In genomic region chr4:57904638-57905037, GRCm38 (mm10) we compare ENCODE assay signal across 9 mouse cellular contexts. TPM values are rescaled to one million over a fixed set of nuclear protein-coding genes. Genes with fewer than 3 reads are reported as not detected.
DNase-seq lines count a peak whose midpoint lies in the region; ATAC-seq and TF ChIP-seq lines count a peak whose summit lies in the region.
"Had no signal": no experiment of that assay in that cellular context is flagged by ENCODE, and none has a peak within 500 bp of the region (broad histone marks: within the 10 kb centered on the region; RNA-seq: fewer than 3 reads in every experiment).

No protein-coding gene starts in this region.

- H3K4me3 ChIP-seq in lung, embryonic 14.5 days (ENCODE audit: low read depth, low read length): no peak overlapping the region
- H3K4me3 ChIP-seq in forebrain, embryonic 13.5 days: no peak overlapping the region
- no peak overlapping the region for H3K4me3 ChIP-seq in kidney, embryonic 16.5 days (ENCODE audit: low read length)
- H3K4me3 ChIP-seq in neural tube, embryonic 14.5 days (ENCODE audit: low read depth, low read length): no peak overlapping the region
- H3K4me3 ChIP-seq: erythroblast, embryonic 14.5 days had no signal

- TF ChIP-seq CTCF in lung, embryonic 14.5 days (IDR thresholded peaks at IDR 0.05; ENCODE audit: low read depth): no peak

- no peaks in the 10 kb centered on the region for H3K4me1 ChIP-seq in lung, embryonic 14.5 days (ENCODE audit: insufficient read depth)
- no peaks in the 10 kb centered on the region for H3K4me1 ChIP-seq in forebrain, embryonic 13.5 days
- H3K4me1 ChIP-seq in kidney, embryonic 16.5 days (ENCODE audit: insufficient read depth, low read length): peaks cover 6% of the 10 kb centered on the region
- no peaks in the 10 kb centered on the region for H3K4me1 ChIP-seq in neural tube, embryonic 14.5 days (ENCODE audit: control insufficient read depth, insufficient read depth, low read length)

- ATAC-seq in lung, embryonic 14.5 days (ENCODE audit: insufficient read depth): peak; percentile 62; the same call in 1 of the 2 replicates
- ATAC-seq in forebrain, embryonic 13.5 days: peak; percentile 13; the same call in 1 of the 2 replicates
- ATAC-seq in kidney, embryonic 16.5 days (ENCODE audit: low FRiP score, low TSS enrichment): peak; percentile 24; the same call in 1 of the 2 replicates
- ATAC-seq in neural tube, embryonic 14.5 days (ENCODE audit: low read depth): peak; percentile 28; the same call in 1 of the 2 replicates

- 24% methylated on average over 9 of the region's 9 CpGs for WGBS in lung, embryonic 14.5 days
- 25% methylated on average over 9 of the region's 9 CpGs for WGBS in forebrain, embryonic 13.5 days
- WGBS in kidney, embryonic 16.5 days: 24% methylated on average over 9 of the region's 9 CpGs
- 30% methylated on average over 9 of the region's 9 CpGs for WGBS in neural tube, embryonic 14.5 days

- H3K9me3 ChIP-seq in lung, embryonic 14.5 days (ENCODE audit: low read depth, low read length): no peaks in the 10 kb centered on the region
- no peaks in the 10 kb centered on the region for H3K9me3 ChIP-seq in forebrain, embryonic 13.5 days (replicated peaks)
- no peaks in the 10 kb centered on the region for H3K9me3 ChIP-seq in kidney, embryonic 16.5 days (ENCODE audit: low read length)
- no peaks in the 10 kb centered on the region for H3K9me3 ChIP-seq in neural tube, embryonic 14.5 days (ENCODE audit: control insufficient read depth, low read length)

- peak; percentile 55 for DNase-seq in lung, embryonic 14.5 days
- DNase-seq in lung, postnatal 14 days: no peak
- no peak for DNase-seq in c-Kit-positive CD71-positive TER-119-positive erythroid progenitor cells, embryonic 14.5 days (ENCODE audit: low spot score)
- DNase-seq in right cerebral cortex, postnatal 25 days: no peak
- DNase-seq in retina, postnatal 1 day: no peak

- H3K27ac ChIP-seq in lung, embryonic 14.5 days (ENCODE audit: low read depth): no peak overlapping the region
- H3K27ac ChIP-seq in forebrain, embryonic 13.5 days: no peak overlapping the region
- H3K27ac ChIP-seq in kidney, embryonic 16.5 days (ENCODE audit: low read length): no peak overlapping the region
- no peak overlapping the region for H3K27ac ChIP-seq in neural tube, embryonic 14.5 days (ENCODE audit: low read depth, low read length)

- H3K4me2 ChIP-seq in lung, embryonic 14.5 days: peak overlapping the region; percentile 18; the same call in 1 of the 2 replicates
- H3K4me2 ChIP-seq in forebrain, embryonic 13.5 days: no peak overlapping the region
- peak overlapping the region; percentile 26; the same call in 1 of the 2 replicates for H3K4me2 ChIP-seq in kidney, embryonic 16.5 days (replicated peaks; ENCODE audit: low read depth, low read length)
- no peak overlapping the region for H3K4me2 ChIP-seq in neural tube, embryonic 14.5 days (ENCODE audit: low read depth, low read length)

- no peak overlapping the region for H3K9ac ChIP-seq in lung, embryonic 14.5 days
- H3K9ac ChIP-seq in forebrain, embryonic 13.5 days: no peak overlapping the region
- H3K9ac ChIP-seq in kidney, embryonic 16.5 days (replicated peaks; ENCODE audit: low read length): no peak overlapping the region
- H3K9ac ChIP-seq in neural tube, embryonic 14.5 days (replicated peaks; ENCODE audit: low read depth, low read length): no peak overlapping the region

- H3K27me3 ChIP-seq in lung, embryonic 14.5 days (ENCODE audit: insufficient read depth, low read length): no peaks in the 10 kb centered on the region
- H3K27me3 ChIP-seq in forebrain, embryonic 13.5 days: no peaks in the 10 kb centered on the region
- no peaks in the 10 kb centered on the region for H3K27me3 ChIP-seq in kidney, embryonic 16.5 days (ENCODE audit: insufficient read depth, low read length)
- H3K27me3 ChIP-seq in neural tube, embryonic 14.5 days (ENCODE audit: control insufficient read depth, insufficient read depth, low read length): no peaks in the 10 kb centered on the region

- no peaks in the 10 kb centered on the region for H3K36me3 ChIP-seq in lung, embryonic 14.5 days (ENCODE audit: insufficient read depth)
- H3K36me3 ChIP-seq in forebrain, embryonic 13.5 days (ENCODE audit: poor library complexity, severe bottlenecking): no peaks in the 10 kb centered on the region
- H3K36me3 ChIP-seq in kidney, embryonic 16.5 days (ENCODE audit: insufficient read depth, low read length): no peaks in the 10 kb centered on the region
- H3K36me3 ChIP-seq in neural tube, embryonic 14.5 days (ENCODE audit: control insufficient read depth, insufficient read depth, low read length): no peaks in the 10 kb centered on the region

RNA-seq across cellular contexts. Expression of gene D630039A03Rik, which starts 11.5 kb away (rescaled TPM):
- 2.2 and 2.3 TPM in 2 replicates for polyA plus RNA-seq in lung, embryonic 14.5 days (2014; fragmentation: Nextera tagmentation; extraction: Ambion mirVana)
- 0.08 TPM in 1 of 2 replicates, not detected in the other for polyA plus RNA-seq in forebrain, embryonic 13.5 days (2015; fragmentation: Nextera tagmentation; extraction: Ambion mirVana)
- polyA plus RNA-seq in kidney, embryonic 16.5 days (2015; fragmentation: Nextera tagmentation; extraction: Ambion mirVana): 1.7 and 2.2 TPM in 2 replicates
- polyA plus RNA-seq in neural tube, embryonic 14.5 days (2014; fragmentation: Nextera tagmentation; extraction: Ambion mirVana): 0.33 and 0.39 TPM in 2 replicates
- polyA plus RNA-seq: erythroblast, embryonic 14.5 days had no signal

RNA-seq across cellular contexts. Expression of gene Txn1, which starts 51.6 kb away (rescaled TPM):
- polyA plus RNA-seq in lung, embryonic 14.5 days (2014; fragmentation: Nextera tagmentation; extraction: Ambion mirVana): 472 and 487 TPM in 2 replicates
- 358 and 382 TPM in 2 replicates for polyA plus RNA-seq in forebrain, embryonic 13.5 days (2015; fragmentation: Nextera tagmentation; extraction: Ambion mirVana)
- polyA plus RNA-seq in kidney, embryonic 16.5 days (2015; fragmentation: Nextera tagmentation; extraction: Ambion mirVana): 426 and 432 TPM in 2 replicates
- polyA plus RNA-seq in neural tube, embryonic 14.5 days (2014; fragmentation: Nextera tagmentation; extraction: Ambion mirVana): 272 and 294 TPM in 2 replicates

Comparison
In these comparisons a context has a peak if more than half of its experiments do, and no peak if none do; other contexts are left out.
1. H3K4me2 ChIP-seq: peak in lung, embryonic 14.5 days (single experiment) and kidney, embryonic 16.5 days (single experiment); none in forebrain, embryonic 13.5 days (single experiment) and neural tube, embryonic 14.5 days (single experiment).
2. Peak in every context shown above with its lines, with median percentiles within 50 percentile points of each other: ATAC-seq.